Mouse (Mus musculus): ENCODE data around the gene Olfr1330.
A peak's percentile ranks its signal among the peaks of the same experiment; 100 is the strongest.
"Not testable (repeated sequence)": the region's sequence is repeated elsewhere in the genome, so short reads cannot be mapped to it uniquely, and the experiment has no call there.

The Olfr1330 gene

DNA sequence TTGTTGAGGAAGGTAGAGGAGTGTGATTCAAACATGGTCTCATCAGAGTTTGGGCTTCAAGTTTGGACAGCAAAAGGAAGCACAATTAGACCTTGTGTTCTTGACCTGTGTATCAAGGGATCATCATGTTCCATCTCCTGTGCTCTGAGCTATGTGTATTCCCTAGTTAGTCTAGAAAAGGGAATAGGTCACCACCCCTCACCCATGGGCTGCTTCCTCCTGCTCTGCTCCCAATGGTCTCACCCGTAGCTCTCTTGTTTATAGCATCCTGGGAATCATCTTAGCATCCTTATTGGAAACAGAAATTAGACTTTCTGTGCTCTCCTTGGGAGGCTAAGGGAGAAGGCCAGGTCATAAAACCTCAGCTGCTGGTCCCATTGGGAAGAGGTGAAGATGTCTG is at the start of gene Olfr1330:
Gene Olfr1330, plus strand, starts transcription at position 301 of the 400 bp plus-strand sequence.
- DNase-seq (ENCODE audit: low spot score): no peak

DNA sequence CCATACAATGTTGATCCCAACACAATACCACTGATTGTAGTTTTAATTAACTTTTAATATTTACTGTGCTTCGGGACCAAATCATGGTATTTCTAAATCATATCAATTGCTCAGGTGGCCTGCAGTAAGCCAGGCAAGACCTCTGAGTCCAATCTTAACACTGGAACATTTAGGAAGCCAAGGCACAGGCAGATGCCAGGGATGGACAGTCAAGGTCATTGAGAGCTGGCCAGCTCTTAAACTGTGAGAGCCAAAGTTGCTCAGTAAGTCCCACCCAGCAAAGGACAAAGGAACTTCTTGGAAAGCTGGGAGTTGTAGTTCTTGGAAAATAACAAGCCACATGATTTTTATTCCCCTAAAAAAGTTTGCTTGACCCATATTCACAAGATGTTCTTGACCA is 26.6 kb upstream of the Olfr1330 start:
- no peak for DNase-seq (ENCODE audit: low spot score)

DNA sequence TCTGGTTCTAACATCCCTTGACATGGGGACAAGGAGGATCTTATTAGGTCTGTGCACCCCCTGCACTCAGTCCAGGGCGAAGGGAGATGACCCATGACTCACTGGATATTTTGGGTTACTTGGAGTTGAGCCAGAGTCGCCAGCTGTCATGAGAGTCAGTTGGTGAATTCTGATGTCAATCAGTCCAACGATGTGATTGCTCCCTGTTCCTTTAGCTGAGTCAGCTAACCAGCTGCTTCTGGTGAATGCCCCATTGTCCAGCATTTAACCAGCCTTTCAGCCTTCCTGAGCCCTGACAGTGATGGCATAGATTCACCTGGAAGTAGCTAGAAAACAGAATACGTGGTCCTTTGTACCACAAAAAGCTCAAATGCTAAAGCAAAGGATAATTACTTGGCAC is 25.7 kb upstream of the Olfr1330 start:
- DNase-seq (ENCODE audit: low spot score): peak; percentile 1

DNA sequence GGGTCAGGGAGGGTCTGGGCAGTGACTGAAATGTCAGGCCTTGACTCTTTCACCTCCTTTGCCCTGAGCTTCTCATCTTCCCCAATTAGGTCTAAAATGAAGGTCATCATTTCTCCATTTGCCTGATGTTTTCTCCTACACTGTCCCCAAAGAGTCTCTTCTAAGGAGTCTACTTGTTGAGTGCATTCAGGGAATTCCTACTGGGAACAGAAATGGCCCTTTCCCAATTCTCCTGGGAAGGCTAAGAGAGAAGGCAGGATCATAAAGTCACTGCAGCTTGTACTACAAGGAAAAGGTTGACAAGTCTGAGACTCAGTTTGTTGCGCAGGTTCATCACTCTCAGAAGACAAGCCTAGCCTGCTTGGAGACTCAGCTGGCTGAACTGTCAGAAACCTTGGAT is 24.0 kb upstream of the Olfr1330 start, which contains the start of gene Olfr1331:
Gene Olfr1331, plus strand, starts transcription at position 301 of the 400 bp plus-strand sequence.
- no peak for DNase-seq (ENCODE audit: low spot score)

DNA sequence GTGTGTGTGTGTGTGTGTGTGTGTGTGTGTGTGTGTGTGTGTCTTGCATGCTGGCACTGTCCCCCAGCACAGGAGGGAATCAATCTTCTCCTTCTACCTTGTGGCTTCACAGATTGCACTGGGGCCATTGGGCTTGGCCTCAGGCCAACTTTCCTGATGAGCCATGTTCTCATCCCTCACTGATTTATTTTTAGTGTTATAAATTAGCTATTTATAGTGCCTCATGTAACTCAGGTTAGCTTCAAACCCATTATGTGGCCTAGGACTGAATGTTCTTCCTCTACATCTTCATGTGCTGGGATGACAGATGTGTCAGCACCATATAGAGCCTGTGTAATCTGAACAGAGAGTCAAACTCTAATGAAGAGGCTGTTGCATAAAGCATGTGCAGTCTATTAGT is 20.8 kb upstream of the Olfr1330 start:
- DNase-seq (ENCODE audit: low spot score): no peak

DNA sequence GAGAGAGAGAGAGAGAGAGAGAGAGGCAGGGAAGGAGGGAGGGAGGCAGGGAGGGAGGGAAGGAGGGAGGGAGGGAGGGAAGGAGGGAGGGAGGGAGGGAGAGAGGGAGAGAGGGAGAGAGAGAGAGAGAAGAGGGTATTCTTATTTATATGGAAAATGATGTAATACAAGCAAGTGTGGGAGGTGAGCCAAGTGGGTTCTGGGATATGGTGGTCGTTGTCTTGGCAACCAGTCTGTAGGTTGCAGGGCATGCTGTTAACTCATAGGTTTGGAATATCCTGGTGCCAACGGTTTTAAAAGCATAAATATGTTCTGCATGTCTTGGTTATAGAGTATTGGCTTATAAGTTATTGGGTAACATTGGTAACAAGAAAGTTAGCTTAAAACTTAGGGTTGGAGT is 13.6 kb downstream of the Olfr1330 start:
- DNase-seq (ENCODE audit: low spot score): no peak

DNA sequence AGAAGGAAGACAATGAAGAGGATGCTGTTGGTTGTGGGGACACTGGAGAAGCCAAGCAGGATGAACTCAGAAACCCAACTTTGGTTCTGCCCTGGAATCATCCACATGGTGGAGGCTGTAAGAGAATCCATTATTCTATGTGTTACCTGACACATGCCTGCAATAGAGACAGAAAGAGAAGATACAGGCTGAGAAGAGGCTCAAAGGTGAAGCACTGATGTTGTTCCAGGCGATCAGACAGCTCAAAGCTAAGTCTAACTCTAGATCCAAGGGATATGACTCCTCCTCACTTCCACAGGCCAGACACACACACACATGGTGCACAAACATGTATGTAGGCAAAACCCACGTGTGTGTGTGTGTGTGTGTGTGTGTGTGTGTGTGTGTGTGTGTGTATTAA is 29.0 kb downstream of the Olfr1330 start, which contains the start of gene Olfr1329:
Gene Olfr1329, minus strand, starts transcription at position 101 of the 400 bp plus-strand sequence.
- DNase-seq (ENCODE audit: low spot score): not testable (repeated sequence)

DNA sequence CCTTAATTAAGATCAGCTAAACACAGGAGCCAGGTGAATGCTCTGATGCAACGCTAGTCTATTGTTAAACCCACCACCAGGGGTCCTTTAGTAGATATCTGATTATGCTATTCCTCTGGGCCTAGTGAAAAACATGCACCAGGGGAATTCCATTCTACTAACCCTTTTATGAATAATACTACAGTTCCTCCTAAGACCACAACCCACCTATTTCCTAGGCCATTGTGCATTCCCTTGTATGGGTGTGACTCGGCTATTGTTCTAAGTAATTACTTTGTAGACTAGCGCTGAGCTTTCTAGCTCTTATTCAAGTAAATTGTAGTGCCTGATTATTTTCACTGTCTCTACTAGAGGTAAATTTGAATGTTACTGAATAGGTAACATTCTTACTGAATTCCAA is 42.9 kb downstream of the Olfr1330 start:
- not testable (repeated sequence) for DNase-seq (ENCODE audit: low spot score)

DNA sequence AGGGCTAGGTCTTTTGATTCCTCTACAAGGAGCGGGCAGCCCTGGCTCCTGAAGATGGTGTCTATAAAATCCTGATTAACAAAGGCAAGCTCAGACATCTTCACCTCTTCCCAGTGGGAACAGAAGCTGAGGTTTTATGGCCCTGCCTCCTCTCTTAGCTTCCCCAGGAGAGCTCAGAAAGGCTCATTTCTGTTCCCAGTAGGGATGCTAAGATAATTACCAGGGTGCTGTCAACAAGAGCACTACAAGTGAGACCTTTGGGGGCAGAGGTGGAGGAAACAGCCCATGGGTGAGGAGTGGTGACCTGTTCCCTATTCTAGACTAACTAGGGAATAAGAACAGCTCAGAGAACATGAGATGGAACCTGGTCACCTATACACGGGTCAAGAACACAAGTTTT is 50.1 kb downstream of the Olfr1330 start, which contains the start of gene Olfr1328:
Gene Olfr1328, minus strand, starts transcription at position 101 of the 400 bp plus-strand sequence.
- DNase-seq (ENCODE audit: low spot score): no peak

All from embryo, embryonic 10.5 days (tissue).